Mouse (Mus musculus): Measurements from ENCODE around the gene Sesn1. TPM values are rescaled to one million over a fixed set of nuclear protein-coding genes. Genes with fewer than 3 reads are reported as not detected.

Gene Sesn1
- polyA plus RNA-seq, 1 experiment from 2014 or later = 36.7 TPM

DNA sequence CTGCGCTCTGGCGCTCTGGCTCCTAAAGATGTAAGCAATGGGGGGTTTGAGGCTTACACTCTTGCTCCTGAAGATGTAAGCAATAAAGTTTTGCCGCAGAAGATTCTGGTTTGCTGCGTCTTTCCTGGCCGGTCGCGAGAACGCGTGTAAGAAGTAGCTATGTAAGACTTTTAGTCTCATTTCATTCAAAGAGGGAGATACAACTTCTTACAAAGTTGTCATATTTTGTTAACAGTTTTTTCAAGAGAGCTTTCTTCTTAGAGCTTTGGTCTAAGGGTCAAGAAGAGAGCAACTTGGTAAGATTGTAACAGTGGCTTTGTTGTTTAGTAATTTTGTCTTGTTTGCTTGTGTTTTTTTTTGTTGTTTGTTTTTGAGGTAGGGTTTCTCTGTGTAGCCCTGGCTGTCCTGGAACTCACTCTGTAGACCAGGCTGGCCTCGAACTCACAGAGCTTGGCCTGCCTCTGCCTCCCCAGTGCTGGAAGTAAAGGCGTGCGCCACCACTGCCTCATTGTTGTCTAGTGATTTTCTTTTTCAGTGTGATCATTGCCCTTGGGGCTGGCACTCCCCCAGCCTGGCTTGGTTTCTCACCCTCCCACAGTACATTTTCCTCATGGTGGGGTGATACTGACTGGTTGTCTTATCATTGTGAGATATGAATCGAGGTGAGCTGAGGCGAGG lies 143.3 kb downstream of the Sesn1 start:
- Histone ChIP-seq H3K27ac (no peak overlapping the region), H3K9me3 (replicated peaks) (no peaks in the 10 kb centered on the region), H3K4me1 (replicated peaks) (no peaks in the 10 kb centered on the region), H3K36me3 (no peaks in the 10 kb centered on the region), H3K9ac (no peak overlapping the region), H3K27me3 (no peaks in the 10 kb centered on the region), H3K4me2 (no peak overlapping the region), H3K4me3 (no peak overlapping the region)
- no peak for ATAC-seq (replicated peaks; ENCODE audit: insufficient number of reproducible peaks, insufficient read depth, low FRiP score, low read depth)
- WGBS = 90% methylated on average over 14 of the region's 14 CpGs

DNA sequence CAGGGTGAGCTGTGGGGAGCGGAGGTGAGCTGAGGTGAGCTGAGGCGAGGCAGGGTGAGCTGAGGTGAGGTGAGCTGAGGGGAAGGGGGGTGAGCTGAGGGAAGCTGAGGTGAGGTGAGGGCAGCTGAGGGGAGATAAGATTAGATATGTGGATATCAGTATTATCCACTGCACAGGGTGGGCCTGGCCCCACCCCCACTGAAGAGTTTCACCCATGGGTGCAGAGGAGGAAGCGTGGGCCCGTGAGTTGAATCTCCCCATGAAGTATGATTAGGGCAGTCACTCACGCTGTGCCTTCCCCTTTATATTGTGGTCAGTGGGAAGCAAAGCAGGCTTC lies 143.8 kb downstream of the Sesn1 start:
- Histone ChIP-seq H3K9ac (no peak overlapping the region), H3K9me3 (replicated peaks) (no peaks in the 10 kb centered on the region), H3K27ac (no peak overlapping the region), H3K4me2 (no peak overlapping the region), H3K27me3 (no peaks in the 10 kb centered on the region), H3K4me1 (replicated peaks) (no peaks in the 10 kb centered on the region), H3K36me3 (no peaks in the 10 kb centered on the region), H3K4me3 (no peak overlapping the region)
- WGBS = 91% methylated on average over 5 of the region's 5 CpGs
- no peak for ATAC-seq (replicated peaks; ENCODE audit: insufficient number of reproducible peaks, insufficient read depth, low FRiP score, low read depth)

DNA sequence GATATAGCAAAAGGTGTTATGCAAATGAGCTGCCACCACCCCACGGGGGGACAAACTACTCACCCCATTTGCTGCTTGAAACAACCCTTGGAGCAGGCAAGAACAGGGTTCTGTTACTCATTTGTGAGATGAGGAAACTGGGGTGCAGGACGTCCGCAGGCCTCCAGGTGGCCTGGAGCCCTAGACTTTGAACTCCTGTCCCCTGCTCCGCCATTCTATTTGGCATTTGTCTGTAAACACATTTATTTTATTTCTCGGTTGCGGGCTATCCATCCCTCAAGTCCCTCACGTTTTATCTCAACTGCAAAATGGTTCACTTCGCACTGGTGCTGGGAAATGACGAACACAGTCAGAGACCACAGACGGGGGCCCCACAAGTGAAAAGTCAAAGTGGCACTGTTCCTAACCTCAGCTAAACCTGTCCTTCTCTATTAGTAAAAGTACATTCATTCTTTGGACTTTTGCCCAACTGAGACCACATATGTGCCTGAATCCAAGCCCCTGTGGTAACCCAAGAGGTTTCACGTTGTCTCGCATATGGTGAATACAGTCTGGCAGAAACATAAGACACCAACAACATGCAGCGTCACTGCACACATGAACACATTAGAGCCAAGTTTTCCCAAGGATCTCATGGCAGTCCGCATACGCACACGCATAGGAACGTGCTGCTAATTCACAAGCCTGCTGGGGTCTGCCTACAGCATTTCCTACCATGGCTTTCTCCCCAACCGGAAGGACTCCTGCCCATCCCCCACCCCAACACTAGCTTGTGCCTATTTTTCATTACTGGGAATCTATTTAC lies 147.9 kb downstream of the Sesn1 start:
- Histone ChIP-seq H3K4me1 (replicated peaks) (no peaks in the 10 kb centered on the region), H3K4me2 (no peak overlapping the region), H3K9ac (no peak overlapping the region), H3K27ac (no peak overlapping the region), H3K9me3 (replicated peaks) (no peaks in the 10 kb centered on the region), H3K4me3 (no peak overlapping the region), H3K36me3 (no peaks in the 10 kb centered on the region), H3K27me3 (no peaks in the 10 kb centered on the region)
- 87% methylated on average over 18 of the region's 18 CpGs for WGBS
- no peak for ATAC-seq (replicated peaks; ENCODE audit: insufficient number of reproducible peaks, insufficient read depth, low FRiP score, low read depth)

Other genes starting within 250 kb of the Sesn1 start
- 0.26 and 0.68 TPM in 2 replicates for gene Ccdc162, start 93.3 kb upstream of the Sesn1 start, polyA plus RNA-seq (2015; fragmentation: Nextera tagmentation; extraction: Ambion mirVana)
- 20.0 and 20.4 TPM in 2 replicates for gene Cep57l1, start 64 bp upstream of the Sesn1 start, polyA plus RNA-seq (2015; fragmentation: Nextera tagmentation; extraction: Ambion mirVana)
- 2.3 and 2.4 TPM in 2 replicates for gene Armc2, start 208.5 kb downstream of the Sesn1 start, polyA plus RNA-seq (2015; fragmentation: Nextera tagmentation; extraction: Ambion mirVana)